In the genomic region with DNA sequence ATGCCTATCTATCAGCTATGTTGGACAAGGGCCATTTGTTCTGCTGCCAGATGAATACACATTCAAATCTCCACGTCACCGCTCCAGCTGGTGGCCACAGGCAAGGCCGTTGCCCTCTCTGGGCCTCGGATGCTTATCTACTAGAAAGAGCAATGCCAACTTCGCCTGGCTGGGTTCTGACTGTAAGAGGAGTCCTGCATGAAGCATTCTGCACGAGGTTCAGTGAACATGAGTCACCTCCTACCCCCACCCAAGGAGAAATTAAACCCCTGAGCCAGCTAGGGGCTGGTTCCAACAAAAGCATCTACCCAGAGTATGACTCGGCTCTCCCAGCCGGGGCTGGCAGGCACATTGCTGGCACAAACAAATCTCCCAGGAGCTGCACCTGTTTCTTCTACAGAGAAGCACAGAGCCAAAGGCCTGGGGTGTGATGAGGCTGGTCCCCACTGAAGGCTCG, we compare ENCODE assay signal across 9 mouse cellular contexts. TPM values are rescaled to one million over a fixed set of nuclear protein-coding genes. Genes with fewer than 3 reads are reported as not detected.
DNase-seq lines count a peak whose midpoint lies in the region.
"Had no signal": no experiment of that assay in that cellular context is flagged by ENCODE, and none has a peak within 500 bp of the region (broad histone marks: within the 10 kb centered on the region; RNA-seq: fewer than 3 reads in every experiment).

No protein-coding gene starts in this region.

- DNase-seq in heart, postnatal 25 days (ENCODE audit: low spot score) = peak; percentile 42
- DNase-seq in heart, embryonic 10.5 days (ENCODE audit: low spot score) = no peak
- peak; percentile 70 for DNase-seq in 3T3-L1 (ENCODE audit: low read depth, low spot score)
- DNase-seq in brain, adult 2 months (ENCODE audit: low read depth, low spot score) = peak; percentile 97
- peak; percentile 90 for DNase-seq in gastrocnemius, postnatal 25 days
- DNase-seq in left cerebral cortex, adult 11 months (ENCODE audit: low spot score) = peak; percentile 53
- no peak for DNase-seq in retina, postnatal 1 day
- no peak for DNase-seq in neural tube, embryonic 10.5 days (ENCODE audit: extremely low spot score, low spot score)

- intact Hi-C loops in heart, postnatal 25 days (cut with DNase I) = no loop called here

- H3K27me3 ChIP-seq in heart, embryonic 10.5 days (ENCODE audit: insufficient read depth, poor library complexity, severe bottlenecking) = peaks cover 38% of the 10 kb centered on the region
- H3K27me3 ChIP-seq: embryonic facial prominence, embryonic 15.5 days had no signal

- no peak overlapping the region for H3K27ac ChIP-seq in heart, embryonic 10.5 days
- H3K27ac ChIP-seq: embryonic facial prominence, embryonic 15.5 days had no signal

- 68% methylated on average over 9 of the region's 9 CpGs for WGBS in heart, embryonic 10.5 days

- no peaks in the 10 kb centered on the region for H3K9me3 ChIP-seq in heart, embryonic 10.5 days
- H3K9me3 ChIP-seq: embryonic facial prominence, embryonic 15.5 days had no signal

- no peak overlapping the region for H3K4me3 ChIP-seq in heart, embryonic 10.5 days
- H3K4me3 ChIP-seq: embryonic facial prominence, embryonic 15.5 days had no signal

- H3K4me1 ChIP-seq in heart, embryonic 10.5 days = peaks cover 18% of the 10 kb centered on the region

- no peaks in the 10 kb centered on the region for H3K36me3 ChIP-seq in heart, embryonic 10.5 days
- H3K36me3 ChIP-seq: embryonic facial prominence, embryonic 15.5 days had no signal

RNA-seq across cellular contexts. Expression of a gene that starts 38.3 kb away (rescaled TPM):
- 1 to 10 TPM; 8.3 to 8.6 TPM for total RNA-seq in heart, postnatal 25 days (2021)
- polyA plus RNA-seq in heart, embryonic 10.5 days (2016; fragmentation: Nextera tagmentation; extraction: Ambion mirVana) = 7.7 and 13.9 TPM in 2 replicates
- total RNA-seq in gastrocnemius, postnatal 25 days (2021) = 1 to 10 TPM; 4.0 to 5.2 TPM

RNA-seq across cellular contexts. Expression of a gene that starts 49.0 kb away (rescaled TPM):
- total RNA-seq in heart, postnatal 25 days (2021) = 1 to 10 TPM; 1.6 TPM
- 3.1 and 5.9 TPM in 2 replicates for polyA plus RNA-seq in heart, embryonic 10.5 days (2016; fragmentation: Nextera tagmentation; extraction: Ambion mirVana)
- under 1 TPM; 0.41 to 0.59 TPM for total RNA-seq in gastrocnemius, postnatal 25 days (2021)

RNA-seq across cellular contexts. Expression of a gene that starts 59.5 kb away (rescaled TPM):
- not detected for total RNA-seq in heart, postnatal 25 days (2021)
- not detected in 2 replicates for polyA plus RNA-seq in heart, embryonic 10.5 days (2016; fragmentation: Nextera tagmentation; extraction: Ambion mirVana)
- total RNA-seq in gastrocnemius, postnatal 25 days (2021) = not detected
- polyA plus RNA-seq: embryonic facial prominence, embryonic 15.5 days had no signal

RNA-seq across cellular contexts. Expression of a gene that starts 59.8 kb away (rescaled TPM):
- total RNA-seq in heart, postnatal 25 days (2021) = not detected
- polyA plus RNA-seq in heart, embryonic 10.5 days (2016; fragmentation: Nextera tagmentation; extraction: Ambion mirVana) = not detected in 2 replicates
- not detected for total RNA-seq in gastrocnemius, postnatal 25 days (2021)
- polyA plus RNA-seq: embryonic facial prominence, embryonic 15.5 days had no signal

Comparison
In these comparisons a context has a peak if more than half of its experiments do, and no peak if none do; other contexts are left out.
1. DNase-seq: peak in heart, postnatal 25 days (single experiment), 3T3-L1 (single experiment), brain, adult 2 months (single experiment), gastrocnemius, postnatal 25 days (single experiment) and left cerebral cortex, adult 11 months (single experiment); none in heart, embryonic 10.5 days (single experiment), retina, postnatal 1 day (single experiment) and neural tube, embryonic 10.5 days (single experiment).